Mouse (Mus musculus) bone marrow macrophage, adult 2 months (primary cell): ENCODE data around the gene Nop9. TPM values are rescaled to one million over a fixed set of nuclear protein-coding genes. Genes with fewer than 3 reads are reported as not detected.
"Not testable (repeated sequence)": the region's sequence is repeated elsewhere in the genome, so short reads cannot be mapped to it uniquely, and the experiment has no call there.

Source experiments
- H3K27ac ChIP-seq: 2 replicates; pipeline ENCODE4 v1.5.1; 2012; ENCODE audit warnings: low read depth, low read length; ENCODE audit not compliant: insufficient read depth
- H3K4me1 ChIP-seq: 2 replicates; pipeline ENCODE4 v1.6.1; 2012; ENCODE audit warnings: low read length; ENCODE audit not compliant: control insufficient read depth, insufficient read depth
- H3K4me3 ChIP-seq: 2 replicates; pipeline ENCODE4 v1.5.1; 2012; ENCODE audit warnings: mild to moderate bottlenecking, low read length, moderate library complexity; ENCODE audit not compliant: insufficient read depth
- CTCF ChIP-seq: IDR thresholded peaks from 2 replicates; pipeline ENCODE4 v1.5.1; 2012; ENCODE audit warnings: low read depth, mild to moderate bottlenecking, low read length, moderate library complexity
- POLR2A ChIP-seq: IDR thresholded peaks from 2 replicates; pipeline ENCODE4 v1.6.1; 2012; ENCODE audit warnings: mild to moderate bottlenecking, low read depth, low read length, borderline replicate concordance
- polyA plus RNA-seq: library from polyadenylated mRNA; stranded (reverse); fragments of >200 nt; gene quantifications from 2 replicates; pipeline ENCODE4 v1.2.4, GENCODE M21; 2012; ENCODE audit not compliant: missing spikeins, insufficient read depth, insufficient read length

Gene Nop9
- polyA plus RNA-seq, 1 experiment: 22.1 TPM

- peaks cover 17% of the 10 kb centered on the region for H3K4me1 ChIP-seq
- no peak overlapping the region for H3K27ac ChIP-seq
- peak overlapping the region; percentile 83 for H3K4me3 ChIP-seq
- no peak for TF ChIP-seq POLR2A
- no peak for TF ChIP-seq CTCF
Observed at GRCm38 (mm10) chr14:55747051-55747847, 1.8 kb downstream of the Nop9 start.

GRCm38 (mm10) chr14:55757566-55757965 is 12.1 kb downstream of the Nop9 start:
- Histone ChIP-seq H3K4me1 (peaks cover 10% of the 10 kb centered on the region), H3K27ac (no peak overlapping the region), H3K4me3 (no peak overlapping the region)
- TF ChIP-seq POLR2A (no peak), CTCF (no peak)

- H3K4me3 ChIP-seq: no peak within 1 kb of the TSS
- TF ChIP-seq CTCF (no peak), POLR2A (no peak)
- H3K27ac ChIP-seq: no peak within 1 kb of the TSS
- peaks cover 18% of the 10 kb centered on the region for H3K4me1 ChIP-seq
Observed at GRCm38 (mm10) chr14:55758363-55758784, 12.9 kb downstream of the Nop9 start, which contains the start of gene Cideb. Gene Cideb (minus strand): TSS chr14:55758458.

- Histone ChIP-seq H3K4me3 (0 out of 2 replicates have a peak overlapping the region, but pooled peaks have one; percentile 2), H3K4me1 (peaks cover 32% of the 10 kb centered on the region)
- TF ChIP-seq CTCF: peak; percentile 40
- H3K27ac ChIP-seq: not testable (repeated sequence)
Observed at GRCm38 (mm10) chr14:55760156-55760555, 14.7 kb downstream of the Nop9 start.

GRCm38 (mm10) chr14:55761163-55761562 is 15.7 kb downstream of the Nop9 start, which contains the start of gene Ltb4r2:
Gene Ltb4r2 (plus strand): TSS chr14:55761428.
- no peak within 1 kb of the TSS for H3K27ac ChIP-seq
- TF ChIP-seq POLR2A (no peak), CTCF (no peak)
- no peak within 1 kb of the TSS for H3K4me3 ChIP-seq
- H3K4me1 ChIP-seq: peaks cover 32% of the 10 kb centered on the region

GRCm38 (mm10) chr14:55762001-55762821 is 16.7 kb downstream of the Nop9 start:
- no peak for TF ChIP-seq POLR2A
- TF ChIP-seq CTCF: no peak
- Histone ChIP-seq H3K4me1 (peaks cover 32% of the 10 kb centered on the region), H3K27ac (peak overlapping the region; percentile 93; the same call in 1 of the 2 replicates), H3K4me3 (no peak overlapping the region)

- TF ChIP-seq CTCF (no peak), POLR2A (no peak)
- no peak overlapping the region; the same call in 1 of the 2 replicates for H3K4me3 ChIP-seq
- peak overlapping the region; percentile 93 for H3K27ac ChIP-seq
- H3K4me1 ChIP-seq: peaks cover 34% of the 10 kb centered on the region
Observed at GRCm38 (mm10) chr14:55763166-55763565, 17.7 kb downstream of the Nop9 start.

GRCm38 (mm10) chr14:55765696-55766095 is 20.2 kb downstream of the Nop9 start, which contains the start of gene Ltb4r1:
Gene Ltb4r1 (plus strand): TSS chr14:55765962.
- Histone ChIP-seq H3K4me1 (peaks cover 41% of the 10 kb centered on the region), H3K27ac (no peak within 1 kb of the TSS), H3K4me3 (no peak within 1 kb of the TSS)
- TF ChIP-seq CTCF: no peak
- TF ChIP-seq POLR2A: no peak

GRCm38 (mm10) chr14:55767519-55768414 is 22.3 kb downstream of the Nop9 start:
- Histone ChIP-seq H3K4me1 (peaks cover 37% of the 10 kb centered on the region), H3K4me3 (peak overlapping the region; percentile 38), H3K27ac (no peak overlapping the region)
- TF ChIP-seq POLR2A (no peak), CTCF (no peak; the same call in 1 of the 2 replicates)
